Mouse (Mus musculus): Measurements from ENCODE around the gene Togaram1. TPM values are rescaled to one million over a fixed set of nuclear protein-coding genes. Genes with fewer than 3 reads are reported as not detected.

Togaram1 gene
- polyA plus RNA-seq, 1 experiment from 2014 or later, result 28.5 TPM

- Histone ChIP-seq H3K36me3 (ENCODE audit: control insufficient read depth, insufficient read depth, low read length) (peaks cover 49% of the 10 kb centered on the region), H3K9ac (replicated peaks; ENCODE audit: low read length) (no peak overlapping the region), H3K4me1 (ENCODE audit: control insufficient read depth, insufficient read depth, low read length) (no peaks in the 10 kb centered on the region), H3K27me3 (ENCODE audit: control insufficient read depth, insufficient read depth, low read length) (no peaks in the 10 kb centered on the region), H3K4me3 (replicated peaks; ENCODE audit: low read depth, low read length) (no peak overlapping the region), H3K9me3 (ENCODE audit: control insufficient read depth, low read length) (no peaks in the 10 kb centered on the region), H3K4me2 (ENCODE audit: low read length) (no peak overlapping the region), H3K27ac (replicated peaks; ENCODE audit: low read depth, low read length) (no peak overlapping the region)
- WGBS, result 89% methylated on average over 4 of the region's 4 CpGs
- ATAC-seq (ENCODE audit: low FRiP score, low TSS enrichment) (no peak), DNase-seq (no peak)
Measured at GRCm38 (mm10) chr12:65068409-65068808, 102.8 kb downstream of the Togaram1 start.

Other genes starting within 250 kb of the Togaram1 start
- 2.1 and 3.7 TPM in 2 replicates for gene Gm527, start 47.9 kb upstream of the Togaram1 start, polyA plus RNA-seq (2014; fragmentation: Nextera tagmentation; extraction: Ambion mirVana)
- 30.2 and 38.5 TPM in 2 replicates for gene Klhl28, start 270 bp upstream of the Togaram1 start, polyA plus RNA-seq (2014; fragmentation: Nextera tagmentation; extraction: Ambion mirVana)
- 57.4 and 61.2 TPM in 2 replicates for gene Prpf39, start 70.5 kb downstream of the Togaram1 start, polyA plus RNA-seq (2014; fragmentation: Nextera tagmentation; extraction: Ambion mirVana)
- gene Fkbp3, start 108.2 kb downstream of the Togaram1 start, polyA plus RNA-seq (2014; fragmentation: Nextera tagmentation; extraction: Ambion mirVana), result 396 and 403 TPM in 2 replicates
- 8.3 and 8.6 TPM in 2 replicates for gene Fancm, start 109.8 kb downstream of the Togaram1 start, polyA plus RNA-seq (2014; fragmentation: Nextera tagmentation; extraction: Ambion mirVana)
- 7.3 and 16.6 TPM in 2 replicates for gene Mis18bp1, start 206.8 kb downstream of the Togaram1 start, polyA plus RNA-seq (2014; fragmentation: Nextera tagmentation; extraction: Ambion mirVana)